Mouse (Mus musculus): ENCODE data around the gene Uggt1.

GRCm38 (mm10) chr1:36244058-36244827 lies at the start of gene Uggt1:
- no peak for TF ChIP-seq CTCF (IDR thresholded peaks at IDR 0.05; ENCODE audit: low read depth)
- TF ChIP-seq EP300 (IDR thresholded peaks at IDR 0.05; ENCODE audit: low read depth), result peak; percentile 50; the same call in 1 of the 2 replicates
